Mouse (Mus musculus) WW6 (cell line): ENCODE data around the gene Zp2.

ENCODE experiments used
- DNase-seq: peaks from one replicate; pipeline ENCODE4 v3.0.0-alpha.2; 2013; ENCODE audit warnings: low read depth, low spot score

Zp2 gene

DNA sequence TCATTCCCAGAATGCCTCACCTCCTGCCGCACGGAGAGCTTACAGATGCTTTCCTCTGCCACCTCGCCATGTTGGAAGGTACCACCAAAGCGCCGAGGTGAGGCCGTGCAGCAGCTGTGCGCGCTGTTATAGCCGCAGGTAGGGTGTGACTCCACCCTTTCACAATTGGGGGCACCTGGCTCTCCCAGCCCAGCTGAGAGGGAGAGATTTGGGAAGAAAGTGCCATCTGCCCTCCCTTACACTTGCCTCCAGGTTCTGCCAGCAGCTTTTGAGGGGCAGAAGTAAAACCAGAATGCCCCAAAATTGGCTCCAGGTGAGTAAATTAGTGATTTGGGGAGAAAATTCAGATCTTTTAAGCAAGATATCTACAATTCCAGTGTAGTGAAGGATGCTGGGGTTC is at the start of gene Zp2:
Gene Zp2, minus strand, starts transcription at position 101 of the 400 bp plus-strand sequence.
- DNase-seq: no peak

GRCm38 (mm10) chr7:120192816-120193215 is 47.7 kb upstream of the Zp2 start:
- DNase-seq: no peak

GRCm38 (mm10) chr7:120192207-120192606 is 47.1 kb upstream of the Zp2 start:
- DNase-seq: no peak

DNA sequence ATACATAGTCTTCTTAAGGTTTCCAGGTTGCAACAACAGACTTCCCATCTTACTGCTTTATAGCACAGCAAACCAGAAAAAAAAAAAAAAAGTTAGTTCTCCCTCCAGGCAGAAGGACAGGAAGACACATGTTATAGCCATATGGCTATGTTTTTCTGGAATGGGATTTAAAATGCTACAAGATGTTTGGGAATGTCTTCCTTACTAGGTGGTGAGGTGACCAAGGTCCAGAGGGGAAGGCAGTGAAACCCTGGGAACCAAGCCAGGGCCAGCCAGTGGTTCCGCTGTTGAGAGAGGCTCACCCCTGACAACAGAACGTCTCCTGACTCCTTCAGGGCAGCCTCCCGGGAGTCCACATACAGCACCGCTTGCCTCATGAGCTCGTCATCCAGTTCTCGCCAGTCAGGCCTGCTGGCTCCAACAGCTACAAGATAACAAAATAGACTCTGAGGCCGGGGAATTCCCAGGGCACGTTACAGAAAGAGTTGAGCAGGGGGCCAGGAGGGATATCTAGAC is 45.1 kb upstream of the Zp2 start:
- no peak for DNase-seq

DNA sequence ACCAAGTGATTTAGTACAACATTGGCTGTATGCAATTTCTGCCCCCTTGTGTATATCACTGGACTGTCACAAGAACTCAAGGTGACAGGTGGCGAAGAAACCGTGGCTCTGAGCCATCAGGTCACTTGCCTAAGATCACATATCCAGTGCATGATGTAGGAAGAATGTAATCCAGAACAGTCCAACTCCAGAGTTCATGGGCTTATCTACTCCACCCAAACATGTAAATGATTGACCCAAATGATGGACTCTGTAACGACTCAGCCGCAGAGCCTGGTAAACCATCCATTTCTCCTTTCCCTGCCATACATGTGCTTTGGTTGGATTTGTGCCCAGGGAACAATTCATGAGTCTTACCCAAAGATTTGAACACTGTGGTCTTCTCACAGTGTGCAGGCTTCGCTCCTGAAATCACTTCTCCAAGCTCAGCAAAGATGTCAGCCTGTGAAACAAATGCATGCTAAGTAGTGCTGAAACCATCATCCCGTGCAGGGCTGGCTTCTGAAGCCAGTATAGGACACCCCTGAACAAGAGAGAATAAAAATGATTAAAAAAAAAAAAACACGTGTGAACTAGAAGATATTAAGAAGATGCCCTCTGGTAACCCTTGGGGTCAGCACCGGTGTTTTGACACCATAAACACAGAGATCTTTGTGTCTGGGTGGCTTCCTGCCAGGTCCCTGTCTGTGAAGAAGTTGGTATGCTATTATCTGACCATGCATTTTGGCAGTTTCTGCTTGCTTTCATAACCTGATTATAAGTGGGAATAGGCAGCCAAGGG is 44.5 kb upstream of the Zp2 start:
- DNase-seq: no peak

GRCm38 (mm10) chr7:120188946-120189345 is 43.9 kb upstream of the Zp2 start:
- DNase-seq: no peak

DNA sequence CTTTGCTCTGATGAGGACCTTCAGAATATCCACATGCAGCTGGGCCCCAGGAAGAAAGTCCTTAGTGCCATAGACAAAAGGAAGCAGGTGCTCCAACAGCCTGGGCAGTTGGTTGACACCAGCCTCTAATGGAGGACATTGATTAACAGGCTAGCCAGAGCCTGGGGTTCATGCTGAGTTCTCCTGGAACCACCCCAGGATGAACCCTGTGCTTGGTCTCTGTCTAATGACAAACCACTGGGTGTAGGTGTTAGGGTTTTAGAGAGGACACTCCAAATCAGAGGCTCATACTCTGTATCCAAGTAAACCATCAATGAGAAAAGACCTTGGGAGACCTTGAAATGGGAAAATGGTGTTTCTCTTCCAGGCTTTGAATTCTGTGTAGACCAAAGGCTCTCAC is 37.8 kb upstream of the Zp2 start:
- DNase-seq: no peak

- DNase-seq: no peak
Measured at GRCm38 (mm10) chr7:120181401-120182230, 36.5 kb upstream of the Zp2 start.

DNA sequence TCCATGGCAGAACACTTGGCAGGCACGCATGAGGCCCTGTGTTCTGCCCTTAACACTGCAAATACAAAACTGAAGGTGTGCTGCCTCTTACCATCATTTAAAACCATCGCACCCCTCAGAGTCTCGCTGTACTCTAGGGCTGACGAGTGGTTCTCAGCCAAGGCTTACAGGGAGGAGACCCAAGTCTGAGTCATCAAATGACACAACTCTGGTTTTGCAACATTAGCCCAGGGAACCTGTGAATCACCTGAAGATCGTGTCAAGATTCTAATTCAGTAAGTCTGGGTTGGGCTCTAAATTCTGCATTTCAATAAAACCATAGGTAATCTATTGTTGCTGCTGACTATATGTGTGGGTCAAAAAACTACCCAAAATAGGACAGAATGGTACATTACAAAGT is 35.5 kb upstream of the Zp2 start:
- DNase-seq: no peak

GRCm38 (mm10) chr7:120178935-120179334 is 33.8 kb upstream of the Zp2 start:
- DNase-seq: no peak

DNA sequence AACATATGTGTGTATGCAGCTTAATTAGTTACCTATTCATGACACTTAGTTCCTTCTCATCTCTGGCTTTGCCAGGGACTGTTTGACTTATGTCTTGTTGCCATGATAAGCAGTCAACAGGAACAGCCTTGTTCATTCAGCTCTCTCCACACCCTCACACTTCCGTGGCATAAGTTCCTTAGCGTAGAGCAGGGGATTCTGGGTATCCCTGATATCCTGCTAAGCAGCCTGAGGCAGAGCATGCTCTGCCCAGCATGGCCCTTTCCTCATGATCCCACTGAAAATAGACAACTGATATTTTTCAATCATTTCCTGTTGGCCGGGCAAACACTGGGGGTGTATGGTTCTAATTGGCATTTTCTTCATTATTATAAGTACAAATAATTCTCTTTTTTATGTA is 32.5 kb upstream of the Zp2 start:
- no peak for DNase-seq

DNA sequence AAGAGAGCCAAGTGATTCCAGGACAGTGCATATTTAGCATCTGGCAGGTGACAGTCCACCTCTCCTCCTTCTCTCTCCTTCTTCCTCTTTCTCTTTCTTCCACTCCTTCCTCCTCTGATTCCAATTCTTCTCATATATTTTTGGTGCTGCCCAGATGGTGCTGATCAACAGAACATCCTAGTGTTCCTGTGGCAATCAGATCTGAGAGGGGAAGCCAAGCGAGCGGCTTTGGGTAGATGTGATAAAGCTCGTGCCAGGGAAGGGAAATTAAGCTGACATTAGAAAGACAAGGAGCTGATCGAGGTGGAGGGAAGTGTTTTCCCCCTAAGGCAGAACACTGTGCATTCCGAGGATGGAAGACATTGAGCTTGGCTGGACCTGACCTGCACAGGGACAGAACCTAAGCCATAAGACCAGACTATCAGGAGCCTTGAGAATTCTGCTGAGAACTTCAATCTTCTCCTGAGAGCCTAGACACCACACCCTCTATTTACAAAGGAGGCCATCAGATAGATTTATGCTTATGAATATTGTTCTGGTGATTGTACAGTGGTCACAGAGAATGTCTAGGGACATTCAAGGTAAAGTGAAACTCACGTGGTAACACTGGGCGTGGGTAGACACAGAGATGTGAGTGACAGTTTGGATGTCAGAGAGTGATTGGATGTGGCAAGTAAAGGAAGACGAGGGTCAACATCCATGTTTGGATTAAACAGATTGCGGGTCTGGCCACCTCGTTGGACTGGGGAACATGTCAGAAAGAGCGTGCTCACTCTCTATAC is 29.8 kb upstream of the Zp2 start:
- DNase-seq: no peak

GRCm38 (mm10) chr7:120173603-120174244 is 28.6 kb upstream of the Zp2 start, which contains the start of gene Anks4b:
Anks4b (plus strand) TSS chr7:120173858.
- DNase-seq: no peak

- DNase-seq: no peak
Measured at GRCm38 (mm10) chr7:120172188-120172700, 27.2 kb upstream of the Zp2 start.

DNA sequence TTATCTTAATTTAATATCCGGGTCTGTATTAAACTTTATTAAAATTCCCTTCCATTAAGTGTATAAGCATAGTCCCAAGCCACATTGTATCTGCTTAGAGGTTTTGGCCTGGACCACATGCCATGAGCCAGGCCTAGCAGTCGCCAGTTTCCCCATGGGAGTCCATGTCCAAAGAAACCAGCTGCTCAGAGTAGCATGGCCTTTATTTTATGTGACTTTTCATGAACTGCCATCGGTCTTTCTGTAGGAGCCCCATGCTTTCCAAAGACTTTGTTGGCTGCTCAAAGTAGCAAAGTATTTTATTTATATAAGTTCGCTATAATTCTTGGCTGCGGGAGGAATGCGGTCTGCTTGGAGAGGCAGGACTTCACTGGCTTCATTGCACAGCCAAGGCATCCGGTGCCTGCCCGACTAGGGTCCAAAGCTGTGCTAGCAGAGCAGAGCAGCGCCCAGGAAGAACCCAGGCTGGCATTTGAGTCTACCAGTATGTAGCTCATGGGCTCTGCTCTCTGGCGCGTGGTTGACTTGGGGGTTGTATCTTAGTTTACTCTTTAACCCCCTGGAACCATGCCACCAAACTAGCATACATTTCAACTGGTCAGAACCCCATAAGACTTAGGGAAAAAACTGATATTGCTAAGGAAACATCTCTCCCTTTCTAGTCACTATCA is 18.6 kb upstream of the Zp2 start:
- no peak for DNase-seq

- peak; percentile 20 for DNase-seq
Measured at GRCm38 (mm10) chr7:120158121-120158613, 13.1 kb upstream of the Zp2 start.

DNA sequence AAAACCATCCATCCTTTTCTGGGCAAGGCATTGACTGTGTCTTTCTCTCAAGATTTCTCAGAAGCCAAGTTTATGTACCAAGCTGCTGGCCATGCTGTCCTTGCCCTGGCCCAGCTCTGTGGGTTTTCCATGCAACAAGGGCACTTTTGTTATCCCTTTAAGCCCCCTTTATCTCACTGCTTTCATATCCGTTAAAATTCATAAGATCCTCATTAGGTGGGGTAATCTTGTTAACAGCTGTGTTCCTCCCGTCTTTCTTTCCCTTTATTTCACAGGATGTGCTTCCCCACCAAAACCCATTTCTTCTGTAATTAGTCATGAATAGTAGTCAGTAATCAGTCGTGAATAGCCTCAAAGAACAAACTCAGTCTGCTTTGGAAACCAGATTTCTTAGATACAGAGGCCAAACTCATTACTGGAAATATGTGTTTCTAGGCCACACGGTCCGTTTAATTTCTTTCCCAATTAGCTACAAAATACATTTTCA is 12.5 kb upstream of the Zp2 start:
- no peak for DNase-seq

GRCm38 (mm10) chr7:120156841-120157409 is 11.8 kb upstream of the Zp2 start:
- no peak for DNase-seq

GRCm38 (mm10) chr7:120150898-120151297 is 5.8 kb upstream of the Zp2 start:
- no peak for DNase-seq

DNA sequence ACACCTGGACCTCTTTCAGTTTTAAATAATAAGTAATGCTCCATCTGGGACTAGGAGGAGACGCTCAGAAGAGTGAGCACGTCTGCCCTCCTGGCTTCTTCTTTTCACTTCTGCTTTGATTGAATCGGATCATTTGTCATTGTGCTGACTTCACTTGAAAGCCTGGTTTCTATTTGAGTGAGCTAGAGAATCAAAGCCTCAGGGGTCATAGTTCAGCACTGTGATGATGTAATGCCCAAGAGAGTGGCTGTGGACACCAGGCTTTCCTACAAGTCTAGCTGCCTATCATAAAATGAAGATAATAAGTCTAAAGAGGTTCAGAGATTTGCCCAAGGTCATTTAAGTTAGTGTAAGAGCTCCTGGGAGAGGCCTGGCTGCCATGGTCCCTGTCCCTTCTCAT is 5.2 kb upstream of the Zp2 start:
- no peak for DNase-seq
